Mouse (Mus musculus) thymus, postnatal 4 days (tissue): ENCODE measurements around the gene Syn2.

Experiments
- DNase-seq: peaks from one replicate; pipeline ENCODE4 v3.0.0; 2021

Gene Syn2

DNA sequence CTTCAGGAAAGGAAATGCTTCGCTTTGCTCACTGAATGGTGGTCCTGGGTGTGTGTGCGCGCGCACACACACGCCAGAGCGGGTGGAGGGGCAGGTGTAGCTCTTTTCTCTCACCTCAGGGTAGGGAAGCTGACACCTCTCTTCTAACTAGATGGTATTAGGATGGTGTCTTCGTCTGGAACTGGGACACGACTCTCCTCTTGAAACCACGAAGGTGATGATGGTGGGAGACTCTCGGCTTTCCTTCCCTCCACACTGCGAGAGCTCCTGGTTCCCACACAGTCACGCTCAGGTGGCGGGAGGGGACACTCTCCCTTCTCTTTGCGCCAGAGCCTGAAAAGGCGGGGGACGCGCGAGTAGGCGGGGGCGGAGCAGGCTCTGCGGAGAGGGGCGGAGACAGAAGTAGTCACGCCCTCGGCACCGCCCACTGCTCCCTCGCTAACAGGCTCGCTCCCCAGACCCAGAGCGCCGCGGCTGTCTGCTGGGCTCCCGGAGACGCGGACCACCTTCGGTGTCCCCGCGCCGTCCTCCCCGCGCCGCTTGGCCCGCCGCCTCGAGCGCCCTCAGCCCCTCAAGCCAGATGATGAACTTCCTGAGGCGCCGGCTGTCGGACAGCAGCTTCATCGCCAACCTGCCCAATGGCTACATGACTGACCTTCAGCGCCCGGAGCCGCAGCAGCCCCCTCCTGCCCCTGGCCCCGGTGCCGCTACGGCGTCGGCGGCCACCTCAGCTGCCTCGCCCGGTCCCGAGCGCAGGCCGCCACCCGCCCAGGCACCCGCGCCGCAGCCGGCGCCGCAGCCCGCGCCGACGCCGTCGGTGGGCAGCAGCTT lies at the start of gene Syn2:
TSS of gene Syn2 (plus strand) at position 402 of the 831 bp plus-strand sequence.
- DNase-seq, result peak; percentile 91

GRCm38 (mm10) chr6:115085274-115085841 lies 49.3 kb upstream of the Syn2 start:
- no peak for DNase-seq

- DNase-seq, result no peak
Observed at GRCm38 (mm10) chr6:115088314-115089106, 46.2 kb upstream of the Syn2 start.

GRCm38 (mm10) chr6:115091737-115092136 lies 43.0 kb upstream of the Syn2 start:
- no peak for DNase-seq

- DNase-seq, result no peak
Observed at GRCm38 (mm10) chr6:115102542-115102941, 32.2 kb upstream of the Syn2 start.

GRCm38 (mm10) chr6:115111426-115111825 lies 23.3 kb upstream of the Syn2 start:
- no peak for DNase-seq

DNA sequence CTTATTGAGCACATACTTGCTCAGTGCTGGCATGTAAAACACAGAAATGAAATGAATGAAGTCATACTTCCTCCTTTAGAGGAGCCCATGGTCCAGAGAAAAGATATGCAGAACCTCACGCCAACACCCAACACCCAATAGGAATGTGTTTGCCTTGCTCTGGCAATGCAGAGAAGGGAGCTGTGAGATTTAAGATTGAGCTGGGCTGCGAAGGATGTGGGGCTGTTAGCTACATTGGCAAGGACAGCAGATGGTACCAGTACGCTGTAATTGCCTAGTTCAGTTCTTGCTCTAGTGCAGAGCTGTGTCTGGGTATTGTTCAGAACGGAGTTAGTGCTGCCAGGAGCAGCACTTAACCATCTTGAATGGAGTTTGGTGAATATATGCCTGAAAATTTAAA lies 12.5 kb upstream of the Syn2 start:
- no peak for DNase-seq

DNA sequence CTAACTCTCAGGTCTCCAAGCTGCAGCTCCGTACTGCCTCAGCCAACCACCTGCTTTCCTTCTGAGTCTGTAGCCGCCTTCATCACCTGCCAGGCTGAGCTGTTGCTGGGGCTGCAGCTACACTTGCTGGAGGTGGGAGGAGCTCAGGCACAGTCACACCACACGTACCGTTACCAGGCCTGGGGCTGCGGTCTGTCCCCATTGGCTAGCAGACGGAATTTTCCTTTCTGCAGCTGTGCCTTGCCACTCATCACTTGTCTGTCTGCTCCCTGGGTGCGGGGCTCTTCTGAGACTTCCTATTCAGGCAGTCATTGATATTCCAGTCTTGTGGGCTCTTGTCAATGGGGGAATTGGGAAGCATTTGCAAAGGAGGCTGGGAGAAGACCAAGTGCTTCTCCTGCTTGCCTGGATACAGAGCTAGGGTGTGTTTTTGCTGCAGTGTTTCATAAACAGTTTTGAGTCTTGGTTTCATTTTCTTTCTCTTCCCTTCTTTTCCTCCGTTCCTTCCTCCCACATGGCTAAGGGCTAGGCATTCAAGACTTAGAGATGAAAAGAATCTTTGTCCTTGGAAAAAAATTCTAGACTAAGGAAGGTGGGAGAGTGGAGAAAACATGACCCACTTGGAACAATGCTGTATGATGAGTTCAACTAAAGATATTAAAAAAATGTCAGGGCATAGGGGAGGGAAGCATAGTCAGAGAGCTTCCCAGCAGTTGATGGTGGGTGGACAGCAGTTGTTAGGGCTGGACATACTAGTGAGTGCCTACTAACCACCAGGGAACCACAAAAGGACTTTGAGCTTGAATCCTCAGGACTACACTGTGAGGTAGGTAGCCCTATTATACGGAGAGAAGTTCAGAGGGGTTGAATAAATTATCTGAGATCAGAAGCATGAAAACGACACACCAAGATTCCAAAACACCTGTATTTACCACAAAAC lies 11.2 kb upstream of the Syn2 start:
- DNase-seq, result peak; percentile 80

GRCm38 (mm10) chr6:115124675-115125357 lies 9.9 kb upstream of the Syn2 start:
- no peak for DNase-seq

DNA sequence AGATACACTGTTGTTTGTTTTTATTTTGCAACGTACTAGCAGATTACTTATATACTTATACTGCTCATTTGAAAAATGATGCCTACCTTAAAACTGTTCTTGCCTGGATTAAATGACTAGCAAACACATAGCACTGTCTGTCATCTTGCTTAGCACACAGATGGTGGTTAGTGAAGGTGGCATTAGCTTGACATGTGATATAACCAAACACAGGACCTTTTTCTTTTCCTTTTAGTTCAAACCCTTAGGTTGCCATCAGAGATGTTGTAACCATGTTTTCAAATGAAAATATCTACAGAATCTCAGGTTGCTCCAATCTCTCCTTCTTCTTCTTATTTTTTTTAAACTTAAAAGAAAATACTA lies 9.4 kb upstream of the Syn2 start:
- DNase-seq, result no peak

DNA sequence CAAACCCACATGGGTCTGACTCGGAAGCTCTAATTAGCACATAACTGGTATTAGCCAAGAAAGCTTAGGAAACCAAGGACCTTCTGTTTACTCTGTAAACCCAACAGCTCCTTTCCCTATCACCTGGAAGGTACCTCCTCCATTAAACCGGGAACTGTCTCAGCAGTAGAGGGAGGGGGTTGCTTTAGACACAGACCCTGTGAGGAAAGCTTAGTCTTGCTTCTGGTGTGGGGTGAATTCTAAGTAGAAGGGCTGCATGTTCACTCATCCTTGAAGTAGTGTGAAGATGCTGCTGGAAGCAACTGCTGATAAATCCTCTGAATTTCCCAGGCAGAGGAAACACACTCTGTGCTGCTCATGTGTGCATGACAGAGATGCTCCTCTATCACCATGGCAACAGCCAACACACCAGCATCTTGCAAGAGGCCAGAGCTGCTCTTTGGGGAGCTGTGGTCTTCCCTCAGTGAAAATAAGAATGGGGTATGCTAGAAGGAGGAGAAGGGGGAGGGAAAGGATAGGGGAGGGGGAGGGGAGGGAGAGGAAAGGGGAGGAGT lies 8.4 kb upstream of the Syn2 start:
- DNase-seq, result no peak

DNA sequence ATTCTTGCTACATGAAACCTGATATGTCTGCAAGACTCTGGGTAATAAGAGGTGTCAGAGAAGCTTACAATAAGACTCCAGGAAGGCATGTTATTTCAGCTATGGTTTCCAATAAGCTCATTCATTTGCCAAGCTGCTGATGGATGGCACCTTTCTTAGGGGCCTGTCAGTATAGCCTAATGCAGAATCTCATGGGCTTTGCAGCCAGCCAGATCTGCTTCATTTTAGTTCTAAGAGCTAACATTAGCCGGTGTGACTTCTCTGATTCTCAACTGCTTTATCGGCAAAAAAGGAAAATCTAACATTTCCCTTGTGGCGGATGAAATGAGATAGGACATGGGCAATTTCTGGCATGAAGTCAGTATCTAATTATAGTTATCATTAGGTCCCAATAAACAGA lies 7.9 kb upstream of the Syn2 start:
- DNase-seq, result no peak

DNA sequence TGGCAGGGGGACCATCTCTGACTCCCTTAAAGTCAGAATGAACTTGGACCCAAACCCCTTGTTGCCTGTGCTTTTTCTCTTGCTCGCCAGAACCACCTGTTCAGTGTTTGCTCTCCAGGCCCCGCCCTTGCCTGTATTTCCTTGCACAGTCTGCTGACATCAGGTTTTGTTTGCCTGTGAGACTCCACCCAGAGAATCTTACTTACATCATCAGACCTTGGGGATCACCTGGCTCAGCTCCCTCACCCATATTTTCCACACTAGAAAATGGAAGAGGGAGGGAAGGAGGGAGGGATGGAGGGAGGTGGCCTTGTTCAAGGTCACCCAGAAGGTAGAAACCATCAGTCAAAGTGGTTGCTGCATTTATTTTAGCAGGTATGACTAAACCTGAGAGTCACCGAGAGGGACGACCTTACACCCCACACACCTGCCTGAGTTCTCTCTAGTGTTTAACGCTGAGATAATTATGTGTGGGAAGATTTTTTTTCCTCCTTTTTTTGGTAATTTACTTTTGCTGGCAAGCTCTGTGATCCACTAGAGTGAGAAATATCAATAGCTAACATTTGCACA lies 7.4 kb upstream of the Syn2 start:
- DNase-seq, result no peak

DNA sequence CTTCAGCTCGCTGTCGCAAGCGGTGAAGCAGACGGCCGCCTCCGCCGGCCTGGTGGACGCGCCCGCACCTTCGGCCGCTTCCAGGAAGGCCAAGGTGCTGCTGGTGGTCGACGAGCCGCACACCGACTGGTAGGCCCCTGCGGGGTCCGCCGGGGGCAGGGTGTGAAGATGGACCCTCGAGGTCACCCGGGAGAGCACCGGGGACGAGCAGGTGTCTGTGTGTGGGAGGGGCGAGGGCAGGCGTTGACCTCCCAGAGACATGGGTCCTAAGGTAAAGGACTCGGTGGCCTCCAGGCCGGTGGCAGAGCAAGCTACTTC lies 589 bp downstream of the Syn2 start:
- DNase-seq, result no peak

DNA sequence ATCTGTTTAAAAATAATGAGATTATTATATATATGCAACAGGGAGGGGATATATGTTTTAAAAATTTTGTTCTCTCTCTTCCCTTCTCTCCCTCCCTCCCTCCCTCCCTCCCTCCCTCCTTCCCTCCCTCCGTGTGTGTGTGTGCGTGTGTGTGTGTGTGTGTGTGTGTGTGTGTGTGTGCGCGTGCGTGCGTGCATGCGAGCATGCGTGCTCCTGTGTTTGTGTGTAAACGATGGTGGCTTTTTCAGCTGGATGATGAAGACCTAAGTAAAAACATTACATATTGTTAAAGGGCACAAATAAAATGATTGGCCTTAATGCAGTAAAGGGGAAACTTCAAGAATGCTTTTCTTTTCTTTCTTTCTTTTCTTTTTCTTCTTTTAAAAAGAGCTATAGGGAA lies 1.5 kb downstream of the Syn2 start:
- no peak for DNase-seq

- DNase-seq, result no peak
Observed at GRCm38 (mm10) chr6:115141446-115141845, 6.7 kb downstream of the Syn2 start.

DNA sequence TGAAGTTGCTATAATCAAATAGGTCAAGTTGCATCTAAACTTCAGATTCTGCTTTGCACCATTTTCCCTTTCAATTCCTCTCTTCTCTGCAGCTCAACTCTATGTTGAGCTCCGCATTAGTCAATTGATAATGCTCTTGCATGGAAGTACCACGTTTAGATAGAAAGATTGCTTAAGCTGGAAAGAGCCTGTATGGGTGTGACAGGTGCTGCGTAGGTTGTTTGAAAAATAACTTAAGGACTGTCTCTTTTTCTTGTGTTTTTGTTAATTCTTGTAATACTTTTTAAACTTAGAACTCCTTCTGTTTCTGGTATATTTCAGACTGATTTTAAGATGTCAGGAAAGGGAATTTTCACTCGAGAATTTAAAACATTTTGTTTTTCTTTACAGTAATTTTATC lies 26.5 kb downstream of the Syn2 start:
- DNase-seq, result no peak

DNA sequence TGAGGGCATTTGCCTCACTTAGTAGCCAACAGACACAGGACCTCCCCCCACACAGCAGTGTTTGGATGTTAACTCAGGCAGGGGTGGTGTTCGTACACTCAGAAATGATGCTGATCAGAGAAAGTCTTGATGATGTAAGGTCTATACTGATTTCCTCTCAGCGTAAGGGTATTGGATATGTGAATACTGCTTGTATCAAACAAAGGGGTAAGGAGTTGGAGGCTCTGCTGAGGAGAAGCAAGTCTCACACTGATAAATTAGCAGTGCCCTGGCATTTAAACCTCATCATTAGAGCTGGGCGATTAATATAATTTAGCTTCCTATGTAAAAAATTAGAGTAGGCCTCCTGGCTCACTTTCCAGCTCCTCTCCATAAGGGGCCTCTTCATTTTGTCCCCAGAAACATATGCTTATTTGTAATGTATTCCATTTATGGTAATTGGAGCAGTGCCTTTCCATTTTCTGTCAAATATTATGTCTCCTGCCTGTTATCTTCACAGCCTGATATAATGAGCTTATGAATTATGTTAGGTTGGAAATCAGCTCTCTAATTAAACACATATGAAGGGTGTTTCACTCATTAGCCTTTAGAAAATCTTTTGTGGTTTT lies 31.3 kb downstream of the Syn2 start:
- DNase-seq, result no peak

- DNase-seq, result no peak
Observed at GRCm38 (mm10) chr6:115168921-115169320, 34.2 kb downstream of the Syn2 start.

DNA sequence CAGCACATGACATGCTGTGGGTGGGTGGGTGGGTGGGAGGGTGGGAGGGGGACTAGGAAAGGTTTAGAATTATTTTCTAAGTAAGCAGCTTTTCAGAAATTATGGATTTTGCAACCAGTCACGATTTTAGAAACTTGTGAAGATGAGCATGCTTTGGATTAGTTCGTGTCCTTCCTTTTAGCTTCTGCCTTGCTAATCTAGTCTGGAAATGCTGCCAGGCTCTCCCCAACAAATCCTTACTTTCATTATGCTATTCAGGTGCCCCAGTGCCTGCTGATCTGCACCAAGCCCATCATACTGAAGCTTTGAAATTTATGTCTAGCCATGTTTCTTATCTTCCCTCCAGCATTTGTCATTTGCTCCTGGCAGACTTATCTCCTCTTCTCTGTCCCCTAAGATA lies 34.8 kb downstream of the Syn2 start:
- no peak for DNase-seq

GRCm38 (mm10) chr6:115174845-115175244 lies 40.1 kb downstream of the Syn2 start:
- DNase-seq, result peak; percentile 30
